Mouse (Mus musculus) gastrocnemius, postnatal 4 days (tissue): Measurements from ENCODE around the gene Acsl4. TPM values are rescaled to one million over a fixed set of nuclear protein-coding genes. Genes with fewer than 3 reads are reported as not detected.

Experiments used
- DNase-seq, 2 experiments: peaks; one replicate each; pipeline ENCODE4 v3.0.0; 2021 to 2022; ENCODE audit warnings: low spot score in 2 of 2, mixed read lengths in 2 of 2
- total RNA-seq, 2 experiments: library from RNA; stranded (reverse); gene quantifications; 2 replicates each; pipeline ENCODE4 v1.2.3; 2021

Acsl4 gene
- total RNA-seq, 2 experiments from 2014 or later: 23.3 to 28.0 TPM

- no peak for DNase-seq
Measured at GRCm38 (mm10) chrX:142359031-142359430, 31.3 kb downstream of the Acsl4 start.

DNA sequence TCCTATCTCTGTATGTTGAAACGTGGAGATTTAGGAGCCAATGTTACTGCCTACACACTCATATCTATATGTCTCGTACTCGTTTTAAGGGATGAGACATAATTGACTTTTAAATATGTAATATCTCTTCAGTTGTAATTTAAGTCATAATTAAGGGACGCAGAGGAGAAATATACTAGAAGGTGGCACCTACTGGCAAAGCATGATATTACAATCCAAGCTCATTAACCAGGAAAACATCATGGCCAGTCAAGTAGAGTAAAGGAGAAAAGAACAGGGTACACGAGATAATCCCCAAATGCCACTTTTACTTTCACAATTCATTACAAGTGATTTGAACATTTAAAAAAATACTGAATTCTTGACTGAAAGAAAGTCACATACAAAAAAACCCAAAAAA, 31.9 kb downstream of the Acsl4 start:
- DNase-seq: no peak

GRCm38 (mm10) chrX:142336207-142336606, 54.1 kb downstream of the Acsl4 start:
- no peak for DNase-seq

DNA sequence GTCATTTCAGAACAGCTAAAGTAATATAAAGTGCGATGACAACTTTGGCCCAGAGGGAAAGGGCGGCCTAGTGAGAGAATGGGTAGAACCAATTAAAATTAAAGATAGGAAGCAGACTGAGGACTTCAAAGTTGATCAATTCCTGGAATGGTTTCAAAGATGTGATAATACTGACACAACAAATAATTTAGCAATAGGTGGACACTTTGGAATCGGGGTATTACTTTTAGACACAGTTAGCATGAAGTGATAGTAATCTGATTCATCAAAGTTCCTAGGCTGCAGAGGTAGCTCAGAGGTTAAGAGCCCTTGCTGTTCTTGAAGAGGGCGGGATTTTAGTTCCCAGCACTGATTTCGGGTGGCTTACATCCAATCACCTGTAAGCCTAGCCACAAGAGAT, 54.8 kb downstream of the Acsl4 start:
- DNase-seq: no peak

DNA sequence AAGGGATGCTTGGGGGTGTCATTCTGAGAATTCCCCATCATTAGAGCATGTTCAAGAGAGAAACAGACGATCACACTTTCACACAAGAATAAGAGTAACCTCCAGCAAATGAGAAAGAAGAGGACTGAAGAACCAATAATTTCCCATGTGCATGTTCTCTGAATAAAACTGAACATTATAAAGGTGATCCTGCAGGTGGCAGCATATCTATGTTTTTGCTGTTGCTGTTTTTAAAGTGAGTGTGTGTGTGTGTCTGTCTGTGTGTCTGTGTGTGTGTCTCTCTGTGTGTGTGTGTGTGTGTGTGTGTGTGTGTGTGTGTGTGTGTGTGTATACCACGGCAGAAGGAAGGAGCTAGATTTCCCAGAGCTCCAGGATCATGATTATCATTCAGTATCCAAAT, 64.6 kb downstream of the Acsl4 start:
- DNase-seq: no peak

DNA sequence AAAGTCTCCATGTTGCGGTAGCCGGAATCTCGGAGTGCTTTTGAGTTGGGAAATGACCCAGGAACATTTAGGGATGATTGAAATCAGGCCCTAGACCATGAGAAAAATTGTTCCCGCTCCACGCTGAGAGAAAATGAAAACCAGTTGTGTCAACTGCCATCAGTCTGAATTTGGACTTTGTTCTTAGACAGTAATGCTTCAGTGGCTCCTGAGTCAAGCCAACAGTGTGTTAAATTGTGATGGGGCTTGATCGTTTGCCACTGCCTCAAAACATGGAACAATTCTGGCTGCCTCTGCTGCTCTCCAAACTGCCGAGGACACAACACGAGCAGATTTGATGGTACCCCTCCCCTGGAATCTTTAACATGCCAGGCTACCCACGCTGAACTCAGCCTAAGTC, 74.2 kb downstream of the Acsl4 start:
- DNase-seq: no peak

GRCm38 (mm10) chrX:142315270-142315669, 75.1 kb downstream of the Acsl4 start:
- DNase-seq: no peak

GRCm38 (mm10) chrX:142314307-142315024, 75.9 kb downstream of the Acsl4 start:
- DNase-seq: peak; percentile 49 to 56

DNA sequence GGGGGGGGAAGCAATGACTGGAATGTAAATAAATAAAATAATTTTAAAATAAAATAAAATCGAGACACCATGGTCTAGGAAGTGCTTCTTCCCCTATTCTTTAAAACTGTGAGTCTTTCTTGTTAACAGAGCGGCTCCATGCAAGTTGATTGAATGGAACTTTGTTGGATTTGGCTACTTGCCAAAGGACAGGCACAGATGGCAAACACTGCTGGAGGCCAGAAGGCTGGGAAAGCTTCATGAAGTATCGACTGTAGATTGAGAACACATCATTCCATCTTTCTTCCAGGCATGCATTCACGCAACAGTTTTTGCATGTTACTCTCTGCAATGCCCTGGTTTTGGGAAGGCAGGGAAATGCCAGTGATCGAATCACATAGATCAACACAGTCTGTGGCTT, 79.9 kb downstream of the Acsl4 start:
- no peak for DNase-seq

DNA sequence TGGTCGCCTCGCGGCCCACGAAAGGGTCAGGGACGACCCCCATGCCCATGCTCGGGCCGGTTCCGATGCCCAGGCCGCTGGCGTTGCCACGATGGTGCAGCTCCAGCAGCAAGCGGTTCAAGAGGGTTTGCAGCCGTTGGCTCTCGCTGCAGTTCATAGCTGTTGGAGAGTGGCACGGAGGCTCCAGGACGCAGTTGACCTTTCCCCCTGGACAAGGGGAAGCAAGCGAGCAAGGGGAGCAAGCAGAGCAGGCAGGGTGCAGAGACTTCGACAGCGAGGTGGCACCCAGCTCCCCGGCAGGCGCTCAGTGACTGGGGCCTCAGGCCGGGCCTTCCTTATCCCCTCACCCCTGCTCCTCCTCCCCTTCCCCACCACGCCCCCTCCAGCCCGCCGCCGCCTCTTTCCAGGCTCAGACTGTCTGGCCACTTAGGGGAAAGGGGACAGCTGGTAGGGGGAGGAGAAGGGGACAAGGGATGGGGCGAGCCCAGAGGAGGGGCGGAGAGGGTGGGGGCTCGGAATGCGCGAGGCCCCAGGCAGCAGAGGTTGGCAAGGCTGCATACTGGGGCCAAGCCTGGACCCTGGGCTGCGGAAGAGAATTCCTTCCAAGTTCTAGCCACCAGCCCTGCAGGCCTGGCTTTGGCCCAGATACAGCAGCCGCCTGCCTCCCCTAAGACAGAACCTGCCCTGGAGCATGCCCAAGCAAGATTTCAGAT, 84.3 kb downstream of the Acsl4 start, which contains the start of gene Kcne1l:
Gene Kcne1l, minus strand, starts transcription at position 426 of the 713 bp plus-strand sequence.
- peak in 1 of 2 experiments; percentile 10 for DNase-seq

DNA sequence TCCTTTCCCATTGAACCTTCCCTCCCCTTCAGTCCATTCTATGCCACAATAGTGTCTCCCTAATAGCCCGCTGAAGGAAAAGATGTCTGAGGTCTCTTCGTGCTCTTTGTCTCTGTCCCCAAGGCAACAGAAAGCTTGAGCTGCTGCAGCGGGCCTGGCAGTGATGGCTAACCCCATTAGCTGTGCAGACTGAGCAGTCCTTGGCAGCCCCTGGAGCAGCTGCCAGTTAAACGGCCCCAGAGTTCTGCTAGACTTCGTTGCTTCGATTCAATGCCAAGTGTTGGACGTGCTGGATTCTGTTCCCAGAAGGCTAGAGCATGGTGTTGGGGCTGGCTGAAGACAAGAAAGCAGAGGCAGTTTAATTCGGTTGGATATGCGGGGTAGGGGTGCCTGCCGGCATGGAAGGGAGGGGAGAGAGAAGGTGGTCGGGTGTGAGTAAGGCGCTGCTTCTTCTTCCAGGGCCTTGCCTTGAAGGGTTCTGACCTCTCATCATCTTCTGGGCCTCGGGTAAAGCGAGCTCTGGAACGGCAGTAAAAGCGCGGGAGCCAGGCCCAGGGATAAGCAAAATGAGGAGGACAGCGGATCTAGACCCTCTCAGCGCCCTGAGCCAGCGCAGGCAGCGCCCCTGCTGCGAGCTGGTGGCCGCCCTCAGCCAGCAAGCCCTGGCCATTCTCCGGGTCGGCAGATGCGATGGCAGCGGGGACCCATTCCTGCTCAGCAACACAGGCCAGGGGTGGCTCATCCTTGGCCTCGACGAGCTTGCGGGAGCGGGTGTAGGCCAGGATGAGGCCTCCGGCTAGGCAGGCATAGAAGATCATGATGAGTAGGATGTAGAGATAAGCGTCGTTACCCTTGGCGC, 85.1 kb downstream of the Acsl4 start:
- peak in 1 of 2 experiments; percentile 7 for DNase-seq

DNA sequence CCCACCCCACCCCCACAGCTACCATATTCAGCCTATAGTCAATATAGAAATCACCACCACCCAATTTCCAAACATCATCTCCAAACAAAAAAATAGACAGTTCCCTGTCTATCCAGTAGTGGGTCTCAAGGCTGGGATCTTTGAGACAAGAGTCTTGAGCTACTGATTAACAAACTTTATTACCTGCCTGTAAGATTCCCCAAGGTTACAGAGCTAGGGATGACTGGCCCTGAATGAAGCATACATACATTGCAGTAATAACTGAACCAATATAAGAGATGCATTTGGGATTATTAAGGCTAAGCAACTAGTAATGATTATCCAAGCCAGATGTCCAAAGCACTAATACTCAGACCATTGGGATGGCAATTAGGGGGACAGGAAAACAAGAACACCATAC, 85.7 kb downstream of the Acsl4 start:
- DNase-seq: no peak

GRCm38 (mm10) chrX:142303456-142303855, 86.9 kb downstream of the Acsl4 start:
- DNase-seq: peak in 1 of 2 experiments; percentile 9

DNA sequence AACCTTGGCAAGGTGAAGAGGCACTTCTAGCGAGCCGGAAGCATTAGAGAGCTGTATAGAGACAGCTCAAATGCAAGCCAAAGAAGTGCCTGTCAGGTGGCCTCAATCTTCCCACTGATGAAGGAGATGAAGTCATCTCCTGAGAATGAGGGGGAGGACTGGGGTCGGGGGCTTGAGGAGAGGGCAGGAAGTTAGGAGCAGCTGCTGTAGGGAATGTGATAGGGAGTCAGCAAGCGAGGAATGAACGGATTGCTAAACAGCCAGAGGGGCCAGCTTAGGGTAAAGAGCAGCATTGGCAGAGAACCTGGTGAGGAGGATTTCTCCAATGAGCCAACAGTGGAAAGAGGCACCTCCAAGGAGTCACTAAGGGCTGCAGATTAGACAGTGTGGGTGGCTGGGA, 104.4 kb downstream of the Acsl4 start:
- DNase-seq: no peak

DNA sequence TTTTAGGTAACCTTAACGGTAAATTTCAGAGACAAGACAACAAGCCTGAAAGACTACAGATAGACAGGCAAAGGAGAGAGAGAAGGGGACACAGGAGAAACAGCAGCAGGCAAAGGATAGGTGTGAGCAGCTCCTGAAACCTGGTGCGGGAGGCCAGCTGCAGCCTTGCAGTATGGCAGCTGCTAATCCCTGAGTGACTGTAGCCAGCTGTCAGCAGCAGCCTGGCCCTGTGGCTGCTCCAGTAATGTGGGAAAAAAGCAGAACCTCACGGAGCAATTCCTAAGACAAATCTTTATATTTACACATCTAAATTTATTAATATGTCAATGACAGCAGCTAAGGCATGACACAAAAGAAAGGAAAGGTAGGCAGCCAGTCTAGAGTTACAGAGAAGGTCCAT, 113.8 kb downstream of the Acsl4 start:
- DNase-seq: no peak

- DNase-seq: no peak
Measured at GRCm38 (mm10) chrX:142276031-142276430, 114.3 kb downstream of the Acsl4 start.

Other genes starting within 250 kb of the Acsl4 start
- under 1 TPM in 1 of 2 experiments, not detected in 1; 0.03 TPM for gene Gucy2f, start 193.6 kb downstream of the Acsl4 start, total RNA-seq
- 1 to 10 TPM; 4.0 to 4.7 TPM for gene Nxt2, start 163.8 kb downstream of the Acsl4 start, total RNA-seq
- 100 to 1,000 TPM; 220 to 229 TPM for gene Kcne1l, start 84.2 kb downstream of the Acsl4 start, total RNA-seq